Mouse (Mus musculus) ovary, adult 10 weeks (tissue): ENCODE results near the gene Prkag2. TPM values are rescaled to one million over a fixed set of nuclear protein-coding genes. Genes with fewer than 3 reads are reported as not detected.

Source experiments
- polyA plus RNA-seq: library from polyadenylated mRNA; stranded (reverse); fragments of 350-450 nt; fragmentation: Illumina TruSeq; extraction: RNeasy Lipid Tissue Mini Kit (QIAGEN cat#74804); gene quantifications from one replicate; pipeline ENCODE4 v1.2.3, GENCODE M21; 2014

The Prkag2 gene
- polyA plus RNA-seq = 155 TPM

DNA sequence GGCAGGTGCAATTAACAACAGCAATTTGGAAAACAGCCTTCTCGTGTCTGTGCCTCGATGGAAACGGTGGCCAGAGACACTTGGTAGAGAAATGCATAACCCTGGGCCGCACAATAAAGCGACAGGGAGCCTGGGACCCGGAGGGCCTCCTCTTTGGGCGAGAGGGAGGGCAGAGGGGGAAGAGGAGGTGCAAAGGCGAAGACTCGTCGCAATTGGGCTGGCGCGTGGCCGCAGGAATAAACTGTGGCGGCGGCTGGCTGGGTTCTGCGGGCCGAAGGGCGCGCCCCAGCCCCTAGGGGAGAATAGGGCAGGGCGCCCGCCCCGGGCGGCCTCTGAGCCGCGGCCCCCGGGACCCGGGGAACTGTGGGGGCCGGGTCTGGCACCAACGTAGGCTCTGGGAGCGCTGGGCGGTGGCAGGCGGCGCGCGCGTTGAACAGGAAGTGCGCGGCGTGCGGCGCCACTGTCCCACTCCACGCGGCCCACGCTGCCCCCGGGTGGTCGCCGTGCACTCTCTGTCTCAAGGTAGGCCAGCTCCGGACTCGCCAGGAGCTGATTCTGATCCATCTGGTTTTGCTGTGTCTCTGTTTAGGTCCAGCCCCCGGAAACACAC, at the start of gene Prkag2:
TSS of gene Prkag2 (minus strand) at position 127 of the 610 bp plus-strand sequence.

DNA sequence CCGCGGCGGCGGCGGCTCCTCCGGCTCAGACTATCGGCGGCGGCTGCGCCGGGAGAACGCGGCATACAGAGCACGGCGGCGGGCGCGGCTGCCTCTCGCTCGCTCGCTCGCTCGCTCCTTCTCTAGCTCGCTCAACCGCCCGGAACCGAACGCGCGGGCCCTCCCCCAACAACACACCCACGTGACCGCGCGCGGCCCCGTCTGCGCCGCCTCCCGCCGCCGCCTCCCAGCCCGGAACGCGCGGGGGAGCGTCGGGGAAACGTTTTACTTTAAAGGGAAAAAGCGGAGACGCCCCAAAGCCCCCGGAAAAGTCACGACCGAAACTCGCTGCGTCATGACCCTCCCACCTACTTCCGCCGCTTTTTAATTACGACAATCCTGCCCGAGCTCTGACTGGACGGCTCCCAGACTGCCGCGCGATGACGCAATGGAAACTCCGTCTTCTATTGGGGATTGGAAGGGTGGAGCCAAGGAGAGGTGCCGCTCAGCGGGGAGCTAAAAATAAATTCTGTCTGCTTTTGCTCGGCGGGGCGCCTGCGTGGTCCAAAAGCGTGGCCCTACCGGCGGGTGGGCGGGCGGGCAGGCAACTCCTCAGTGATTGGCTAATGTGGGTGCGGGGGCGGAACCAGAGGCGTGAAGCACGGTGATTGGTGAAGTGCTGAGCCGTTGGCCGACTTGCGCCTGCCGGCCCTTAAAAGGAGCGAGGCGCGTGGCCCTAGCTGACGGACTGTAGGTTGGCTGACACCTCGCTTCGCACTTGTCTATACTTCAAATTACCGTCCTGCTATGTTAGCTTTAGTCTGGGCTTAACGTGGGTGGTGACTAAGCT, 258.0 kb downstream of the Prkag2 start, which contains the start of gene Rheb:
TSS of gene Rheb (minus strand) at position 351 of the 829 bp plus-strand sequence.

Other genes starting within 250 kb of the Prkag2 start
- 0.31 TPM for gene Galntl5, start 80.8 kb upstream of the Prkag2 start, polyA plus RNA-seq
- 23.7 TPM for gene Galnt11, start 121.3 kb upstream of the Prkag2 start, polyA plus RNA-seq
- not detected for gene E130116L18Rik, start 122.5 kb upstream of the Prkag2 start, polyA plus RNA-seq